Mouse (Mus musculus) MEL-GATA-1-ER (cell line): ENCODE results near the gene Qk.

Experiments used
- DNase-seq: peaks from one replicate; pipeline ENCODE4 v3.0.0-alpha.2; 2012; ENCODE audit warnings: low read depth; ENCODE audit errors: extremely low read depth

The Qk gene

GRCm38 (mm10) chr17:10319685-10320455 is at the start of gene Qk:
Gene Qk, minus strand, starts transcription at chr17:10319854.
- peak; percentile 63 for DNase-seq

DNA sequence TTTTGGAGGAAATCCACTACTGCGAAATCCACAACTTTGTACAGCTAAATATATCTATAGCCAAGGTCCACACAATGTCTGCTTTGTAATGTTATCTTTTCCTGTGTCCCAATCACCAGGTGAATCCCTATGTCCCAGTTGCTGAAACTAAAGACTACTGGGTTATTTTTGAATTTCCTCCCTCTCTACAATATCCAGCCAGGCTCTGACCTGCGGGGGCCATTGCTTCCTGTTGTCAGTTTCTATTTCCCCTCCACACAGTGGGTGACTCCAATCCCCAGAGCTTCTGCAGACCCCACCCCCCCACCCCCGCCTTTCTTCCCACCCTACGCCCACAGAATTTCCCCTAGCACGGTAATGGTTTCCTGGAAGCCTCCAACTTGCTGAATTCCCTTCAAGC is 47.4 kb upstream of the Qk start:
- DNase-seq = no peak

GRCm38 (mm10) chr17:10366577-10366976 is 46.9 kb upstream of the Qk start:
- no peak for DNase-seq

GRCm38 (mm10) chr17:10365501-10366482 is 46.1 kb upstream of the Qk start:
- DNase-seq = no peak

DNA sequence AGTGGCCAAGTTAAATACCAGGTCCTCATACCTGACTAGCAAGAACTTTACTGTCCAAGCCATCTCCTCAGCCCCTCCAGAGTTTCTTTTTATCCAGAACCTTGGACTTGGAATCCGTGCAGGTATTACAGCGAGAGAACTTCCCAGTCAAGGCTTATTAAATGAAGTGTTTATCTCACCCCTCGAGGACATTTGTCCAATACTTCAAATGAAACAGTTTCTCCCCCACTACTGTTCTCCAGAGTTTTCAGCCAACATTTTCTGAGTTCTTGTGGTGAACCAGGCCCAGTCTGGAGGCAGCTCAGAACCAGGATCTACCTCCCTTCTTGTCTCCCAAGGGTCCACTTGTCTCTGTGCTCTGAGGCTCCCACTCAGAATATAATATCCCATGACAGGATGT is 43.5 kb upstream of the Qk start:
- no peak for DNase-seq

GRCm38 (mm10) chr17:10361882-10362291 is 42.2 kb upstream of the Qk start:
- DNase-seq = no peak

- no peak for DNase-seq
These were observed 41.1 kb upstream of the Qk start for GRCm38 (mm10) chr17:10360738-10361137.

- DNase-seq = no peak
These were observed 39.8 kb upstream of the Qk start for GRCm38 (mm10) chr17:10359466-10359865.

DNA sequence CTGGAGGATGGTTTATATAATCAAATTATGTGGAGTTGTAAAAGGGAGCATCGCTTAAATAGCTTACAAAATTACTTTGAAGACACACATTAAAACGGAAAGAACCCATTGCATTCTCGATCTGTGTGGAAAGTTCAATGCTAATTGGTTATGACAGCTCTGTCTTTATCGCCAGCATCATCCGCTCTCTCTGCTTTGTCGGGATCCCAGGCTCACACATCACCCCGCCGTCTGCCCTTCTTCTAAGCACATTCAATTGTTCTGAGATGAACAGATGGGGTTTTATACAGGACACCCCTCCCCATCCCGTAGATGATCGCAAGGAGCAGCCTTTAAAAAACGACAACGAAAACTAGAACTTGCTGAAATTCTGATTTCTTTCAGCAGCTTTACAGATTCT is 37.7 kb upstream of the Qk start:
- DNase-seq = no peak

DNA sequence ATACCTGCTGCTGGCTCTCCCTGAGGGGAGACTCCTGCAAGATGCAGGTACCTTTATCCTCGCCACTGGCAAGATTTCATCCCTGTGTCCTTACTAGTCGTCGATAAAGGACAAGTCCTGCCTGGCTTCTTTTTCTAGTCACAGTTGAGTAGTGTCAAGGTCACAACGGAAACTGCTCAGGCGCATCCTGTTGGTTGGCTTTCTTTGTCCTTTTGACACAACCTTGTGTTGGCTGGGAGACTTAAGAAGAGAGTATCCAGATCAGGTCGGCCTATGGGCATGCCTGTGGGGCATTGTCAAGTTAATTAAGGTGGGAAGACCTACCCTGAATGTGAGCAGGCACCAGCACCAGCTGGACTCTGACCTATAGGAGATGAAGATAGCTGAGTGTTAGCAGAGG is 36.6 kb upstream of the Qk start:
- DNase-seq = no peak

GRCm38 (mm10) chr17:10355746-10356145 is 36.1 kb upstream of the Qk start:
- no peak for DNase-seq

DNA sequence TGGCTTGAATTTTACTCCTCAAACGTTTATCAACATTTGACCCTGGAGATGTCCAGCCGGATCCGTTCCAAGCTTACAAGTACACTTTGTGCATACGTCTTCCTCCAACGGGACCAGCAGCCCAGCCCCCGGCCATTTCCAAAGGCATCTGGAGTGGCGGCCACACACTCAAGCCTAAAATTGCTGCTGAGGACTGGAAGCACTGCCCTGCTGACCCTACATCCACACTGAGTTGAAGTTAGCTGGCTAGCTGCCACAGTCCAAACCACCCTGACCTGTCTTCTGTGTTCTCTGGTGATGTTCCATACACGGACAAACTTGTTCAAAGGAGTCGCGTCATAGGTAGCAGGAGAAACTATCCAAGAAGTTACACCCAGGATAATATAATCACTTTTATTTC is 18.6 kb upstream of the Qk start:
- DNase-seq = no peak

DNA sequence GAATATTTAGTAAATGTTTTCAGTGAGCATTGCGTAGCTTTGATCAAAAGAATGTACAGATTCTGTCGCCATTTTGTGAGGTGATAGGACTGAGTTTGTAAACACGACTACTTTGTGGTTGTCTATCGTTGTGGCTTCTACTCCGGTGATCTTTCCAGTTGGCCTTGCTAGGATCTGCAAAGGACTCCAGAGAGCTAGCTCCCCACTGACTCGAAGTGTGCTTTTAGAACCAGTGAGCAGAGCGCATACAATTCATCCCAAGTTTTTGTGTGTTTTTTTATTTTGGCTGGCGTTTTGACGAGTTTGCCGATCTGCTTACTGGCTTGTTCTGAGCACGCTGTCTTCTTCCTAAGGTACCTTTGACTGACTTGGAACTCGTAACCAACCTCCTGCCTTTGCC is 16.9 kb upstream of the Qk start:
- DNase-seq = no peak

DNA sequence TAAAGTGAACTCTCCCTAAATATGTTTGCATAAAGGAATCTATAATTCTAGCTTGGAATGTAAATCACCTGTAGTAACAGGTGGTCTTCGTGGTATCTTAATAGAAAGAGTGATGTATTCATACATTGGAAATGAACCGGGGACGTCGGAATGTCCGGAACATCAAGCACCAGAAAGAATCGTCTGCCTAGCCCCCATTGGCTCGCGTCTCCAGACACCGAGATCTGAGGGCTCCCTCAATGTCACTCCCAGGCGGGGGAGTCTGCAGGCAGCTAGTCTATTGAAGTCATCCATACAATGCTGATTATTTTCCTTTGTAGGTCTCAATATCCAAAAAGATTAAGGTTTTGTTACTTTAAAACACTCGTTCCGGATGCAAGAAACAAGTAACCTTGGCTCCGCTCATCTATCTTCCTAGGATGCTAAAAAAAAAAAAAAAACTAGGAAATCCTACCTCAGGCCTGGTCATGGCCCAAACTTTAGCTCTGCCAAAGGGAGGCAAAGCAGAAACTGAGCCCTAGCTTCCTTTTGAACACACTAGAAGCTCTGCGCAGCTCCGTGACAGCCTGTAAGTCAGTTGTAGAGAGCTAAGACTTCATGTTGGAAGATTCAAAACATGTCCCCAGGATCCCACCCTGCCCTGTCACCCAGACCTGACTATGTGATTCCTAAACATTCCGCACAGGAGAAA is 16.3 kb upstream of the Qk start:
- DNase-seq = no peak

DNA sequence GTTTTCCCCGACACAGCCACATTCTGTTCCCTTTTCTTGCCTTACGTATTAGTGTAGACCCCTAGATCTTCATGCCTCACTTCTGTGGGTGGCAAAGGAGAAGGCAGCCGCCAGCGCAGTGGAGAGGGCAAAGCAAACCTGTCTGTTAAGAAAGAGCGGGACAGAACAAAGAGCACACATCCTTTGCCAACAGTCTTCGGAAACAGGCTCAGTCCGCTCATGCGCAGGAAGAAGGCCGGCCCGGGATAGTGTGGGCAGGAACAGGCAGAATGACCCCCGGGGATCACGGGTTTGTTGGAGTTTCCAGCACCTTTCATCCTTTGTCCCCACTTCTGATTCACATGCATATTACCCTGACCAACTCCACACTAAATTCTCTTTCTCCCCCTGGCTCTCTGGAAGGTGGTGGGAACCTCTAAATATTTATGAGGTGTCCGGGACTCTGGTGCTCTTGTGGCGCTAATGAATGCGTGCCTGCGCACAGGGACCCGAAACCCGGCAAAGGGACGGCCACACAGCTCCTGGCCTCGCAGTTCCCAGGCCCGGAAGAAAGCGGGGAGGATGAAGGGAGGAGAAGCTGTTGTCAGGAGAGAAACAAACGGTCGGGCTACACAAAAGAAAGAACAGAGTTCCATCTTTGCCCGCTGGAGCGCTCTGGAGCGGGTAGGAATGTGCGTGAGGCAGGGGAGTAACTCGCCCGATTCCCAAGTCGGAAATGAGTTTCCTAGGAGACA is 15.5 kb upstream of the Qk start:
- no peak for DNase-seq

DNA sequence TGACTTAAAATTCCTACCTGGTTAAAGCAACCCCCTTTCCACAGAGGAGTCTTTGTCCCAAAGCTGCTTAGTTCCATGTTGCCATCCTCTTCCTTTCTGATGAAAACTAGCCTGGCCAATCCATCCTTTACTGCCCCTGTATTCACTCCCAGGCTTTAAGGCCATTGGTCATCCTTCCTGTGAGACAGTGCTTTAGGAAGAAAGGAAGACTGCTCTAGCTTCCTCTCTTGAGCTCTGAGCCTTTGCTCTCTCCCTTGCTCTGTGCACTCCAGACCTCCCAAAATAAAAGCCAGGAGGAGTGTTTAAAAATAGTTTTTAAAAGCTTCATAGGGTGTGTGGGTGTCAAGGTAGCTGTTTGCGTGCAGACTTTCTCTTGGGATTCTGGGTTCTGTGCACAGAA is 14.8 kb upstream of the Qk start:
- DNase-seq = no peak

GRCm38 (mm10) chr17:10333321-10333720 is 13.7 kb upstream of the Qk start:
- no peak for DNase-seq

DNA sequence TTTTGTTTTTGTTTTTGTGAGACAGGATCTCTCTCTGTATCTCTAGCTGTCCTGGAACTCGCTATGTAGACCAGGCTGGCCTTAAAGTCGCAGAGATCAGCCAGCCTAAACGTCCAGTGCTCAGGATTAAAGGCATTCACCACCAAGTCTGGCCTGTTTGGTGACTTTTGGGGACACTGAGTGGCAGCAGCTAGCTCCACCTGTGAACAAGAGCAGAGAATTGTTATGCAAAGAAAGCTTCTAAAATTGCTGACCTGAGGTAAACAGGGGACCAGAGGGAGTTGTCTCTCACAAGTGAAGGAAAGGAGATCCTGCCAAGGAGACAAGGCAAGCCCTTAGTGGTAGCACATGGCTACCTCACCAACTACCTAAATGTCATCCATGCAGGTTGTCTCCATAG is 12.5 kb upstream of the Qk start:
- DNase-seq = no peak

DNA sequence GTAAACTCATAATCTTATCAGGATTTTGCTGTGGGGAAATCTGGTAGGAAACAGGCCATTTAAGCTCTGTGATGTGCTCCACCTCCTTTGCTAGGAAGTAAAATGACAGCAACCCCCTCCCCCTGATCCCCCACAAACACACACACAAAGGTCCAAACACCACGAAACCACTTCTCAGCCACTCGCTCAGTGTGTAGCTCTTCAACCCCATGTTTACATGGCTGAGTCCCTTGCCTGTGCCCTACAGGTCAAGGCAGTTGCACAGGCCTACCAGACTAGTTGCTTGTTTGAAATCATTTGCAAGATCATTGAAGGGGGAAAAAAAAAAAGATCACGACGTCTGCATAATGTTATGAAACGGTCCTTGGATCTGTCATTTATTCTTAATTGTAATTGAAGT is 9.8 kb upstream of the Qk start:
- no peak for DNase-seq

DNA sequence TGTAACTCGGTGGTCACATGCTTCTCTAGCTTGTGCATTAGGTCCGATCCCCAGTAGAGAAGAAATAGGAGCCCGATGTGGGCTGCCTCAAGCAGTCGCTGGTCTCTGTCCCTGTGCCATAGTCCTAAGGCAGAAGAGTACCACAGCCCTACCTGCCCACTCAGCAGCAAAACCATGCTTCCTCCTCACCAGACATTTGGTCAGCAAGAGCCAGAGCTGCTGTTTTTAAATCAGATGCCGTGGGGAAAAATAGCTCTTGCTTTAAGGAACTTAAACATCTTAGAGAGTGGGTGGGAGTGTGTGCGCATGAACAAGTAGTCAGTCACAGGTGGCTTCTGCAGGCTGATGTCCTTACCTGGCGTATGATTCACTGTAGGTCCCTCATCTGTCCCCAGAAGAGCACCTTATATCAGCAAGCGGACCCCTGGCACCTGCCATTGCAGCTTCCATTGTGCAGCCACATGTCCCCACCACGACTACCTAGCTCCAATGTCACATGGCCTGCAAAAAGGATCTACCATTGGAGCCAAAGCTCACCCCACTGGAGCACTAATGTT is 9.0 kb upstream of the Qk start:
- no peak for DNase-seq
